Mouse (Mus musculus): Measurements from ENCODE around the gene 2210408I21Rik.

DNA sequence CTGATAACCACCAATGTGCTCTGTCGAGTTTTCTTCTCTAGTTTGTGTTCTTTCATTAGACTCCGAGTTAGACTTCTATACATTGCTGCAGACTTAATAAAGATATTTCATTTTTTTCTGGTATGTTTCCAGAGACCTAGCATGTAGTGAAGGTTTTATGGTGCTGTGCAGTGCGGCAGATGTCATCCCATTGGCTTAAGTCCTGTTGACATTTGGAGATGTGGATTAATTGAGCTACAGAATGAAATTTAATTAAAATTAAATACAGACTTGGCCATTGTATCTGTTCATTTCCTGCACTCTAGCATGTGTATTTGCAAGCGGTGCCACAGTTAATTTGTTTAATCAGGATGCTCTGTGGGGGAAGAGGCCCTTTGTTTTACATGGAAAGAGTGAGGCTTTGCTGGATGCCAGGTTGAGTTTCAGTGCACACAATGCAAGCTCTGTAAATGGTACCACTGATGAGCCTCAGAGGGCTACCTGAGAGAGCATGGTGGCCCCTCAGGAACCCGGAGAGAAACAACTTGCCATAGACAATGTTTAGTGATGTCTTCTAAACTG is 314.7 kb downstream of the 2210408I21Rik start:
- TF ChIP-seq POLR2A (IDR thresholded peaks at IDR 0.05; ENCODE audit: insufficient read depth, low read depth, low read length) (no peak), CTCF (IDR thresholded peaks at IDR 0.05; ENCODE audit: insufficient read depth, low read depth, low read length) (no peak)
